Mouse (Mus musculus) kidney, postnatal 0 days (tissue): Measurements from ENCODE around the gene Olfr122. TPM values are rescaled to one million over a fixed set of nuclear protein-coding genes. Genes with fewer than 3 reads are reported as not detected.

Experiments
- ATAC-seq: fragments of 200-750 bp; cut with Nextera tagmentation; replicated peaks from 2 replicates; pipeline ENCODE4 v1.8.0; 2017; ENCODE audit warnings: low read depth, moderate number of reproducible peaks, moderate TSS enrichment, moderate library complexity; ENCODE audit not compliant: low FRiP score
- DNase-seq: peaks from one replicate; pipeline ENCODE4 v3.0.0-alpha.2; 2016; ENCODE audit warnings: low spot score
- H3K27ac ChIP-seq: fragments of 300-500 bp; sonication (generic); 2 replicates; pipeline ENCODE4 v1.5.1; 2014; ENCODE audit warnings: mild to moderate bottlenecking
- H3K27me3 ChIP-seq: fragments of 300-500 bp; sonication (generic); 2 replicates; pipeline ENCODE4 v1.6.1; 2014; ENCODE audit warnings: low read length, mixed read lengths; ENCODE audit not compliant: insufficient read depth
- H3K36me3 ChIP-seq: fragments of 300-500 bp; sonication (generic); 2 replicates; pipeline ENCODE4 v1.6.1; 2014; ENCODE audit warnings: low read length, mixed read lengths; ENCODE audit not compliant: insufficient read depth
- H3K4me1 ChIP-seq: fragments of 300-500 bp; sonication (generic); replicated peaks from 2 replicates; pipeline ENCODE4 v1.6.1; 2014; ENCODE audit warnings: antibody characterized with exemption, low read length, mixed read lengths; ENCODE audit not compliant: insufficient read depth
- H3K4me2 ChIP-seq: fragments of 300-500 bp; sonication (generic); 2 replicates; pipeline ENCODE4 v1.6.1; 2014; ENCODE audit warnings: mild to moderate bottlenecking, low read length, moderate library complexity, mixed read lengths
- H3K4me3 ChIP-seq: fragments of 300-500 bp; sonication (generic); replicated peaks from 2 replicates; pipeline ENCODE4 v1.5.1; 2014; ENCODE audit warnings: low read depth, low read length
- H3K9ac ChIP-seq: fragments of 300-500 bp; sonication (generic); 2 replicates; pipeline ENCODE4 v1.6.1; 2014; ENCODE audit warnings: low read depth, low read length
- H3K9me3 ChIP-seq: fragments of 300-500 bp; sonication (generic); replicated peaks from 2 replicates; pipeline ENCODE4 v1.6.1; 2016; ENCODE audit warnings: low read length, inconsistent platforms, mixed read lengths
- CTCF ChIP-seq: IDR thresholded peaks from 2 replicates; pipeline ENCODE4 v1.5.1; 2016; ENCODE audit warnings: antibody characterized with exemption, low read depth, mild to moderate bottlenecking, moderate library complexity
- WGBS: fragments of 180-500 bp; shearing (Covaris S2); extraction: QIAGEN DNeasy Blood & Tissue Kit; methylation state at CpG from one replicate; pipeline ENCODE4 v1.1.7; 2014; 5-methylcytosine and 5-hydroxymethylcytosine counted together
- polyA plus RNA-seq: library from polyadenylated mRNA; unstranded; fragments of >200 nt; fragmentation: Nextera tagmentation; extraction: Ambion mirVana; gene quantifications from 2 replicates; pipeline ENCODE4 v1.2.1, GENCODE M21; 2015

The Olfr122 gene
- polyA plus RNA-seq = not detected in 2 replicates

- no peak for TF ChIP-seq CTCF
- no peak for DNase-seq
- 83% methylated on average over 4 of the region's 4 CpGs for WGBS
- Histone ChIP-seq H3K4me3 (no peak within 1 kb of the TSS), H3K27ac (no peak within 1 kb of the TSS), H3K9ac (no peak within 1 kb of the TSS), H3K4me1 (no peaks in the 10 kb centered on the region), H3K27me3 (no peaks in the 10 kb centered on the region), H3K4me2 (no peak within 1 kb of the TSS), H3K9me3 (no peaks in the 10 kb centered on the region), H3K36me3 (no peaks in the 10 kb centered on the region)
- ATAC-seq = no peak
Measured at GRCm38 (mm10) chr17:37768307-37768706, at the start of gene Olfr122. Olfr122 (plus strand) TSS chr17:37768607.

GRCm38 (mm10) chr17:37721508-37721907 is 46.9 kb upstream of the Olfr122 start, which contains the start of gene Olfr120:
Olfr120 (plus strand) TSS chr17:37721808.
- Histone ChIP-seq H3K27ac (no peak within 1 kb of the TSS), H3K4me1 (no peaks in the 10 kb centered on the region), H3K36me3 (no peaks in the 10 kb centered on the region), H3K9ac (no peak within 1 kb of the TSS), H3K4me2 (no peak within 1 kb of the TSS), H3K9me3 (no peaks in the 10 kb centered on the region), H3K27me3 (no peaks in the 10 kb centered on the region), H3K4me3 (no peak within 1 kb of the TSS)
- 69% methylated on average over 1 of the region's 1 CpGs for WGBS
- DNase-seq (no peak), ATAC-seq (no peak)
- no peak for TF ChIP-seq CTCF

GRCm38 (mm10) chr17:37738070-37738469 is 30.3 kb upstream of the Olfr122 start:
- Histone ChIP-seq H3K4me3 (no peak overlapping the region), H3K27me3 (no peaks in the 10 kb centered on the region), H3K4me1 (no peaks in the 10 kb centered on the region), H3K9me3 (no peaks in the 10 kb centered on the region), H3K27ac (no peak overlapping the region), H3K36me3 (no peaks in the 10 kb centered on the region), H3K9ac (no peak overlapping the region), H3K4me2 (no peak overlapping the region)
- DNase-seq (no peak), ATAC-seq (no peak)
- no peak for TF ChIP-seq CTCF
- 52% methylated on average over 7 of the region's 7 CpGs for WGBS

GRCm38 (mm10) chr17:37793229-37793628 is 24.8 kb downstream of the Olfr122 start, which contains the start of gene Olfr123:
Olfr123 (plus strand) TSS chr17:37793529.
- H3K27ac ChIP-seq = no peak within 1 kb of the TSS
- TF ChIP-seq CTCF = no peak
- no peak within 1 kb of the TSS for H3K9ac ChIP-seq
- no peak within 1 kb of the TSS for H3K4me2 ChIP-seq
- no peaks in the 10 kb centered on the region for H3K27me3 ChIP-seq
- DNase-seq (no peak), ATAC-seq (no peak)
- WGBS = 89% methylated on average over 2 of the region's 2 CpGs
- no peaks in the 10 kb centered on the region for H3K36me3 ChIP-seq
- H3K9me3 ChIP-seq = no peaks in the 10 kb centered on the region
- no peak within 1 kb of the TSS for H3K4me3 ChIP-seq
- no peaks in the 10 kb centered on the region for H3K4me1 ChIP-seq

- ATAC-seq (no peak), DNase-seq (no peak)
- H3K27ac ChIP-seq = no peak within 1 kb of the TSS
- no peaks in the 10 kb centered on the region for H3K27me3 ChIP-seq
- 89% methylated on average over 3 of the region's 3 CpGs for WGBS
- H3K9ac ChIP-seq = no peak within 1 kb of the TSS
- H3K4me2 ChIP-seq = no peak within 1 kb of the TSS
- no peak within 1 kb of the TSS for H3K4me3 ChIP-seq
- no peaks in the 10 kb centered on the region for H3K9me3 ChIP-seq
- no peaks in the 10 kb centered on the region for H3K36me3 ChIP-seq
- no peaks in the 10 kb centered on the region for H3K4me1 ChIP-seq
- no peak for TF ChIP-seq CTCF
Measured at GRCm38 (mm10) chr17:37799588-37799987, 31.2 kb downstream of the Olfr122 start, which contains the start of gene Olfr124. Olfr124 (plus strand) TSS chr17:37799888.

Other genes with a start within 250 kb of the Olfr122 start
- gene Olfr112, start 199.2 kb upstream of the Olfr122 start, polyA plus RNA-seq = not detected in 2 replicates
- not detected in 2 replicates for gene Olfr113, start 190.9 kb upstream of the Olfr122 start, polyA plus RNA-seq
- gene Olfr114, start 175.9 kb upstream of the Olfr122 start, polyA plus RNA-seq = not detected in 2 replicates
- gene Olfr115, start 141.5 kb upstream of the Olfr122 start, polyA plus RNA-seq = not detected in 2 replicates
- gene Olfr116, start 141.4 kb upstream of the Olfr122 start, polyA plus RNA-seq = not detected in 2 replicates
- gene Olfr117, start 104.8 kb upstream of the Olfr122 start, polyA plus RNA-seq = not detected in 2 replicates
- not detected in 2 replicates for gene Olfr118, start 101.6 kb upstream of the Olfr122 start, polyA plus RNA-seq
- not detected in 2 replicates for gene Olfr119, start 72.0 kb upstream of the Olfr122 start, polyA plus RNA-seq
- not detected in 2 replicates for gene Olfr120, start 46.8 kb upstream of the Olfr122 start, polyA plus RNA-seq
- not detected in 2 replicates for gene Olfr121, start 19.8 kb upstream of the Olfr122 start, polyA plus RNA-seq
- not detected in 2 replicates for gene Olfr123, start 24.9 kb downstream of the Olfr122 start, polyA plus RNA-seq
- not detected in 2 replicates for gene Olfr124, start 31.3 kb downstream of the Olfr122 start, polyA plus RNA-seq
- gene Olfr125, start 64.3 kb downstream of the Olfr122 start, polyA plus RNA-seq = not detected in 2 replicates
- not detected in 2 replicates for gene Olfr126, start 78.9 kb downstream of the Olfr122 start, polyA plus RNA-seq
- gene Olfr127, start 131.8 kb downstream of the Olfr122 start, polyA plus RNA-seq = not detected in 2 replicates
- not detected in 2 replicates for gene Olfr128, start 151.9 kb downstream of the Olfr122 start, polyA plus RNA-seq
- gene Olfr761, start 184.5 kb downstream of the Olfr122 start, polyA plus RNA-seq = not detected in 2 replicates